Mouse (Mus musculus) mature B cell (primary cell): Measurements from ENCODE around the gene Hpn.

Experiments used
- in situ Hi-C: fragments of 300-500 bp; cut with MboI; formaldehyde crosslinking; loops from 2 replicates; pipeline ENCODE4 v1.14.3; 2019

Gene Hpn

DNA sequence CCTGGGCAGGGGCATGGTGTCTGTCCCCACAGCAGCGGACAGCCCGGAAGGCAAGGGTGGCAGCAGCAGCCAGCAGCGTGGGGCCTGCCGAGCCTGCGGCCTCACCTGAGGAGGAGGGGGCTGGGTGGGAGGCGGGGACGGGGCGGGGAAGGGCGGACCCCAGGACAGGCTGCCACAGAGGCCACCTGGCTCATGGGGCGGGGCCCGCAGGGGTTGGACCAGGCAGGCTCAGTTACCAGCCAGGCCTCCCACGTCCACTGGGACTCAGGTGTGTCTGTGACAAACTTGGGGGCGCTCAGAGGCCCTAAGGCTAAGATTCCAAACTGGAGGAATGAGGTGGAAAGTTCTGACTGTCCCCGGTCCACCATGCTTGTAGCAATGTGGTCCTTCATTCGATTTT, at the start of gene Hpn:
Gene Hpn (minus strand): TSS at position 109 of the 400 bp plus-strand sequence.
- in situ Hi-C loops: no loop called here

DNA sequence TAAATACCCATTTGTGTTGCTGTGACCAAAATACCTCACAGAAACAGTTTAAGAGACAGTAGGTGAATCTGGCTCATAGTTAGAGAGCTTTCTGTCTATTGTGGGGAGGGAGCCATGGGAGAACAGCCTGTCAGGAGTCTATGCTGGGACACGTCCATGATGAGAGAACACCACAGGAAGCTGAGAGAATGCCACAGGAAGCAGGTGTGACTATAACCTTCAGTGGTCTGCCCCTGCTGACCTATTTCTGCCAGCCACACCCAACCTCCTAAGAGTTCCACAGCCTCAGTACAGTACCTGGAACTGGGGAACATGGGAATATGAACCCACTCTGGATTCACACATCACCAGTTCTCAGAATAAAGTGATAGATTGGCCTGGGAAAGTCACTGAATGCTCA, 49.7 kb upstream of the Hpn start:
- in situ Hi-C loops: no loop called here

DNA sequence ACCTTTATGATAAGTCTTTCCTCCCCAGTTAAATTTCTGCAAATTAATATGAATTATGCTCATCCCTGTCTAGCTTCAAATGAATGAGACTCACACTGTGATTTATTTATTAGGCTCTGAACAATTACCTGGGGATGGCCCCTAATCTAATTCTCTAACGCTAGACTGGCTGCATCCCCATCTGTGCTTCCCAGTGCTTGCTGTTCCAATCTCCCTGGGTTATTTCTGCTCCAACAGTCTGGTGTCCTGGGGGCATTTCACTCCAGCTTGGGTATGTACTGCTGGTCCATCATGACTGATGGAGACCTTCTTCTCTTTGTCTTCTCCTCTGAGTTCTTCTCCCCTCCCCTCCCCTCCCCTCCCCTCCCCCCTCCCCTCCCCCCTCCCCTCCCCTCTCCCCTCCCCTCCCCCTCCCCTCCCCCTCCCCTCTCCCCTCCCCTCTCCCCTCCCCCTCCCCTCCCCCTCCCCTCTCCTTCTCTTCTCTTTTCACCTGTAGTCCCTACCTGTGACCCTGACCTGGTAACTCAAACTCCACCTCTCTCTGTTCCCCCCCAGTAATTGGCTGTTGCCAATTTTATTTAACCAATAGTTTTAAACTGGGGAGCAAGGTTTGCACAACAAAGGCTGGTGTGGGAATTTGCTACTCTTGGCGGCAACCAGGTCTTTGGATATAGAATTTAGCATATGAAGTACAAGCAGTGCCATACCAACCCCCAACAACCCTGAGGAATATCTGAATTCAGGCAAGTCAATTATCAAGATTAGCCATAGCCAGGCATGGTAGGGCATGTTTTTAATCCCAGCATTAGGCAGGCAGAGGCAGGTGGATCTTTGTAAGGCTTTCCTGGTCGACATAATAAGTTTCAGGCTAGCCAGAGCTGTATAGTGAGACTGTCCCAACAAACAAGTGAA, 48.8 kb upstream of the Hpn start:
- in situ Hi-C loops: no loop called here

DNA sequence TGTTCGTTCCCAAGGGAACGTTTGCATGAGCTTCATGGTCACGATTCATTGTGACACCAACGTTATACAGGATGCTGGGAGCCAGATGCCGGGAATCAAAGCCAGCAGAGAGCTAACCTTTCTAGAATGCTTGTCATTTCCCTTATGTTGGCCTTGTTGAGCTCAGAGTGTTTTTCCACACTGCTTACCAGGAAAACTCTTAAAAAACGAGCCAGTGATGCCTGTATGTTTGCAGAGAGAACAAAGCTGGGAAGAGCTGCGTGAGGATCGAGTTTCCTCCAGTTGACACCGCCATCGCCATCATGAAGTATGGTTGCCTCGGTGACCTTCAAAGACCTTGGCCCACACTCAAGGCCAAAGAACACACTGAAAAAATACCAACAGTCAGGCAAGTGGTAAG, 47.2 kb upstream of the Hpn start:
- in situ Hi-C loops: no loop called here

DNA sequence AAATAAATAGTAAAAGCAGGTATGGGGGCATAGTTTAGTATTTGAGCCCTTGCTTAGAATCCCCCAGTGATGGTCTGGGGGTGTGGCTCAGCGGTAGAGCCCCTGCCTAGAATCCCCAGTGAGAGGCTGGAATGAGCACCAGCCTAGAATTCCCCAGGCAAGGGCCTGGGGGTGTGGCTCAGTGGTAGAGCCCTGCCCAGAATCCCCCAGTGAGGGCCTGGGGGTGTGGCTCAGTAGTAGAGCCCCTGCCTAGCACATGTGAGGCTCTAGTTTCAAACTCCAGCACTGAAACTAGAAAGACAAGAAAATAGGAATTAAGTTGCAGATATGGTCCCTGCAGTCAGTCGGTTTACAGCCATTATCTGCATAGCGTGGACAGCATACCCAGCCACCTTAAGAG, 46.7 kb upstream of the Hpn start:
- in situ Hi-C loops: no loop called here

DNA sequence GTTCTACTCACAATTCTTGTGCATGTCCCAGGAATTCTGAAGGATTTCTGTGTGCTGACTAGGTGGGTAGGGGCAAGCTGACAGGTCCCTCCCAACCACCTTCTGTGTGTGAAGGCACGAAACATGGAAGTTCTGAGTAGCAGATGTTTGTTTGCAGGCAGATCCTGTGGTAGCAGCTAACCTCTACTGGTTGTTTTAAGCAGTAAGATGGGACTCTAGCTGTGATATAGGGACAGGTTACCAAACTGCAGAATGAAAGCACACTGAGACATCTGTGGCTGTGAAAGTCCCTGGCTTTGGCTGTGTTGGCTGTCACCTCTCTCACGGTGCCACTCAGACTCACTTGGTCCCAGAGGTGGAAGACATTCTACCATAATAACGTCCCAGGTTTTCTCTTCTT, 46.2 kb upstream of the Hpn start:
- in situ Hi-C loops: no loop called here

DNA sequence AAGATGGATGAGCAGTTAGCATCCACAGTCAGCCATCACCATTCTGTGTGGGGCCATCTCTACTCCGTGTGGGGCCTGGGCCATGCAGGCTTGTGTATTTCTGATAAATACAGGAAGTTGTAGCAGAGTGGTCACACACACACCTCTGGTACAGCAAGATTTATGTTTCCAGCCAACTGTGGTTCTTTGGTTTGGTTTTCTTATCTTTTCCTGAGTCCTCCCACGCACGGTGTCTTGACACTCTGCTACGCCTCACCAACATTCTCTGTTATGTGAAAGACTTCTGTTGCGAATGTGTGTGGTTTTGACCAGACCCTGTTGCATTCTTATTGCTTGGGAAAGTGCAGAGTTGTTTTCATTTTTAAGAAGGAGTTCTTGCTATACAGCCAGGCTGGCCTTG, 45.7 kb upstream of the Hpn start:
- in situ Hi-C loops: no loop called here

DNA sequence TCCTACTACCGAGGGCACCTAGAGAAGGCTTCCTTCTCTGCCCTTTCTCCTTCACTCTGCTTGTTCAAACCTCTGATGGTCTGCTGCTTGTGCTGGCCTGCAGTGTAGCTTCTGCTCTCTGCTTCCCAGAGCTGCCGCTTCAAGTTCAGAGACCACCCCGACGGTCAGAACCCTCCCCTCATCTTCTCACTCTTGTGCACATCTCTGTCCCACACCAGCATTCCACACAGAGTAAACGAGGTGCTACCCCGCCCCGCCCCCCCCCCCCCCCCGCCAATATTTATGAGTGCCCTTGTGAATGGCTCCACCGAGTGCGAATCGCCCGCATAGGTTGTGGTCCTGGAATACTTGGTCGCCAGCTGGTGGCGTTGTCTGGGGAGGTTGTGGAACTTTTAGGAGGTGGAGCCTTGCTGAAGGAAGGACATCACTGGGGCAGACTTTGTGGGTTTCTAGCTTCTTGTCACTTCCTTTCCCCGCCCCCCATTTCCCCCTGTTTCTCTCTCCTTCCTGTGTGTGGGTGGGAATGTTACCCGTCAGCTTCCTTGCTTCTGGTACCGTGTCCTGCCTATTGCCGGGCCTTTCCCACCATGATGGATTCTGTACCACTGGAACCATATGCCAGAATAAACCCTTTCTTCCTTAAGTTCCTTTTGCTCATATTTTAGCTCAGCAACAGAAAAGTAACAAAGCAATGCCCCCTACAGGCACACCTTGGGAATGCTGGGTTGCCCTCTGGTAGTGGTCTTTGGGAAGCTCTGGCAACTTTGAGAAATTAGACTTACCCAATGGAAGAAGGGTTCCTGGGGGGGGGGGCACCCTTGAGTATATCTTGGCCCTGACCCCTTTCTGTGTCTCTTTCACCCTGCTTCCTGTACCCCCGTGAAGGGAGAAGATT, 41.2 kb upstream of the Hpn start:
- in situ Hi-C loops: no loop called here

DNA sequence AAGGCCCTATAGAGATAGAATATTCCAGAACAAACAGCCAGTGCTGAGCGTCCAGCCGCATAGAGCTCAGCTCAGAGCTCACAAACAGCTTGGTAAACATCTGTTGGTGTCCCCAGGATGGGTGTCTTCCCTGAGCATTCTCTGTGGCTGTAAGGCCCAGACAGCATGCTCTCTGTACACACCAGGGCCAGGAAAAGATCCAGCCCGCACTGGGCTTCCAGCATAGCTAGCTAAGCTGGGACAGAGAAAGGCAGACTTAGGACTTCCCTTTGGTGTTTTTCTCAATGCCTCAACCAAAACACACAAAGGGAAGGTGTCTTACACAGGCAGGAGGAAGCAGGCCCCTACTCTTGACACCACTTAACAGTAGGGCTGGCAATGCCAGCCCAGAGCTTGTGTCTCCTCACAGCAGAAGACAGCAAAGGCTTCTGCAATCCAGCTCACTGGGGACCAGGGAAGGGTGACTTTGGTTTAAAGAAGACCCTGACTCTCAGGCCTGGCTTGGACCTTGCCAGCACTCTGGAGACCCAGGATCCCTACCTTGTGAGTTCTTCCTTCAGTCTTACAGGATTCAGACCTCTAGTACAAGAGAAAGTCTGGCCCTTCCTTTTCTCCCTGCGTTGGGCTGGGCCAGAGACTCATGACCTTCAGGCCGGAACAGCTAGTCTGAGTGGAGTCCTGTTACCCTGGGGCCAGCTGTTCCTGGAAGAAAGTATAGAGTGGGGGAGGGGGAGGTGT, 40.4 kb upstream of the Hpn start, which contains the start of gene Gramd1a:
Gene Gramd1a (minus strand): TSS at position 601 of the 738 bp plus-strand sequence.
- in situ Hi-C loops: no loop called here

DNA sequence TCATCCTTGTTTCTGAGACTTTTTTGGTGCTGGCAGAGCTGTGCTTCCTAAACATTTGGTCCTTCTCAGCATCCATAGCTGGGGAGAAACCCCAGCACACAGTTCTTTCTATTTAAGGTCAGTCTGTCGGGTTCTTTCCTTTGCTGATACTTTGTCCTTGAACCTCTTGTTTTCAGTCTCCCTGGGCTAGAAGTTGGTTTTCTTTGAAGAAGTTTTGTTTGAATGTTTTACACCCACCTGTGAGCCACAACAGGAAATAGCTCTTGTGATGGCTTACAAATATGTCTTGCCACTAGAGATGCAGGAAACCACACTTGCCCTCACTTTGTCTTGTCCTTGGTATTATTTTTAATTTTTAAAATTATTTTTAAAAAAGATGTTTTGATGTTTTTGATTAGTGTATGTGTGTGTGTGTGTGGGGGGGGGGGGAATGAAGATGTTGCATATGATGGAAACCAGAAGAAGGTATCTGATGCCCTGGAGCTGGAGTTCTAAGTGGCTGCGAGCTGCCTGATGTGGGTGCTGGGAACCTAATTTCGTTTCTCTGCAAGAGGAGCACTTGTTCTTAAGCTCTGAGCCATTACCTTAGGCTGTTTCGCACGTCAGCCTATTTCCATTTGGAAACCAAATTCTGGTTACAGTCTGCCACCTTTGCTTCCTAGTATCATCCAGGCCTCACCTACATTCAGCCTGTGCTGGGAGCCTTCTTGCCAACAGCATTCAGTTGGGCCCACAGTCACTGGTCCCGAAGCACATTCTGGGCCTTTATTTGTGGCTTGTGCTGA, 38.6 kb upstream of the Hpn start:
- in situ Hi-C loops: no loop called here

DNA sequence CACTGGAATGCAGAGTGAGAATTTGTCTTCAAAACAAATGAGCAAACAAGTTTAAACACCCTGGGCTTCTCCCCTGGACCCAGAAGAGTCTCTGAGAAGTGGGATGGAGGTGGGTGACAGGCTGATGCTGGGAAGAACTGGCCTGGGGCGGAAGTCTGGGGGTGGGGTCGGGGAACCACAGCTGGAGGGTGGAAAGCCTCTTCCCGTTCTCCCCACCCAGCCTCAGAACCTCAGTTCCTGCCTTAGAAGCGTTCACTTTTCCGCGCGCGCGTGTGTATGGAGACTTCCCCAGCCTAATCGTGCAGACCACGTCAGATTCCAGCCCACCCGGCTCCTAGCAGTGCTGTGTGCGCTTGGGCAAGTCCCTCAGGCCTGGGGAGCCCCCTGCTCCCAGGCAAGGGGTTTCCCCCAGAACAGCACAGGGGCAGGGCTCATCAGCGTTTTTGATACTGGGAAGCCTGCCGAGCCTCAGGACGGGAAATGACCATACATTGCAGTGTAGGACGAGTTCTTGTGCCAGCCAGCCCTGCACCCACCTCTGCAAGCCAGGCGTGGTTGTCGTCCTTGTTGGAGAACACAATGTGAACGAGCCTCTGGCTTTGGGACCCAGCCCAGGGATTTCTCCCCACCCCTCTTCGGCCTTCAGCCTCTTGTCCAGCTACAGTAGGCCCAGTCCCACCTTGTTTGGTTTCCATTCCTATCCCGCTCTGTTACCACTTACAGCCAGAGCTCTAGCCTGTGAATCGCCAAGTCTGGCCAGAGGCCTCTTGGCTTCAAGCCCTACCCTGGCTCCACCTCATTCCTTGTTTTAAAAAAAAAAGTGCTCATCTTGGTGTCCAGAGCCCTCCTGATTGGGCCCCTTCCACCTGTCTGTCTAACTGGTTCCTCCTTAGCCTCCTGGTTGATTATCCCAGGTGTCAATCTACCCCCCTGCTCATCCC, 36.5 kb upstream of the Hpn start:
- in situ Hi-C loops: no loop called here

DNA sequence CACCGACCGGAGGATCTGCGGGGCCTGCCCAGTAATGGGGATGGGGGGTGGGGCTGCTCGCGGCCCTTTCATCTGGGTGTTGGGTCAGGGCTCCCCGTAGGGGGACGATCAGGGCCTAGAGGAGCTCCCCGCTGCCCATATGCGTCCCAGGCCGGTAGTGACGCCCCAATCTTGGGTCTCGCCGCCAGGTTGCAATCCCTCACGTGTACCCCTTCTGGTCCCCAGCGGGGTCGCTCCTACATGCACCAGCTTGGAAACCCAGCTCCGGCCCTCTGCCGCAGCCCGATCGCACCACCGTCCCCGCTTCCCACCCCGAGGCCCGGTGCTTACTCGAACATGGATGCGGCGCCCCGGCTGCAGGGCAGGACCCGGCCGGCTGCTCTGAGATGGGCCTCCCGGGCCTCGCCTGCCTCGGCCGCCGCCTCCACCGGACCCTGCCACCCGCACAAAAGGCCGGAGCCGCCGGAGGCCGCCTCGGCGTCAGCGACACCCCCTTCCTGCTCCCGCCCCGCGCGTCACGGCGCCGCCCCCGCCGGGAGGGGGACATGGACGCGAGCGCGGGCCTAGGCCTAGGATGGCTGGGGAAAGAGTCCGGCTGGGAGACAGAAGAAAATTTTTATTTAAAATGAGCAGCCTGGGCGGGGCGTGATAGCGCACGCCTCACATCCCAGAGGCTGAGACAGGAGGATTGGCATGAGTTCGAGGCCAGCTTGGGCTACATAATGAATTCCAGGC, 35.6 kb upstream of the Hpn start:
- in situ Hi-C loops: no loop called here

DNA sequence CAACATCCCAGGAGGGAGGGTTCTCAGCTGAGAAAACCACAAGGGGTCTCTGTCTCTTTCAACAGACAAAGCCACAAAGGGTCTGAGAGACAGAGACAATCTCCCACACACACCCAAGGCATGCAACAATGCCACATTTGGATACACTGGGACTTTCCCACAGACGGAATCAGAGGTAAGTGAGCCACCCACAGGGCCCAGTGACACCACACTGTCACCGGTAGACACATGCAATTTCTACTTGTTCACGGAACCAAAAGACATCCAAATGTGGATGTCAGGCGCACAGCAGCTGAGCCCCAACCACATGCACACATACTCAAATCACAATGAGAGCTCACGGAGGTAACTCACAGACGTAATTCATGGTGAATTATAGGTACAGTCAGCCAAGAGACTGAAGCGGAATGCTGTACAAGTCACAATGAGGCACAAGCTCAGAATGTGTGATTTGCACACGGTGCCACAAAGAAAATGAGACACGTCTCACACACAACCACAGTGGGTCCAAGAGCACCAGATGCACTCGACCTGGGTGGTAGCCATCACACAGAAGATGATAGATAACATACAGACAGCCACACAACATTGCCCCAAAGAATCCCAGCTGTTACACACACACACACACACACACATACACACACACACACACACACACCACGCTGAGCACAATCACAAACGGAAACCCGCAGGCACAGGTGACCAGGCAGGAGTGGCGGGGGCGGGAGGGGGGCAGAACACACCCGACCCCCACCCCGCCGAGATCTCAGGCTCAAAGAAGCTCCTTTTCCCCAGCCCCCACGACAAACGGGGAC, 34.9 kb upstream of the Hpn start:
- in situ Hi-C loops: no loop called here

DNA sequence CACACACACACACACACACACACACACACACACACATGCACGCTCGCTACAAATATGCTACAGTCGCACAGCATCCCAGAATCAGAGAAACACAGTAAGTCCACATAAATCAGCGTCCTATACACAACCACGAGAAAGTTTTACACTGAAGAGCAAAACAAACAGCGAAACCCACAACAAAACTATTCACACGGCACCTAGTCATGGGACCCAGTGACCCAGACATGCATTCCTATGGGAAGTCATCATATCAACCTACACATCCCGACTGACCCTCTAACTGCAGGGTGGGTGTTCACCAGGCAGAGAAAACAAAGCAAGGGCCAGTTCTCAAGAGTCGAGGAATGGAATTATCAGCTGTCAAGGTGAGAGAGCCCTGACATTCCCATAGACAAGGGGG, 34.2 kb upstream of the Hpn start:
- in situ Hi-C loops: no loop called here

DNA sequence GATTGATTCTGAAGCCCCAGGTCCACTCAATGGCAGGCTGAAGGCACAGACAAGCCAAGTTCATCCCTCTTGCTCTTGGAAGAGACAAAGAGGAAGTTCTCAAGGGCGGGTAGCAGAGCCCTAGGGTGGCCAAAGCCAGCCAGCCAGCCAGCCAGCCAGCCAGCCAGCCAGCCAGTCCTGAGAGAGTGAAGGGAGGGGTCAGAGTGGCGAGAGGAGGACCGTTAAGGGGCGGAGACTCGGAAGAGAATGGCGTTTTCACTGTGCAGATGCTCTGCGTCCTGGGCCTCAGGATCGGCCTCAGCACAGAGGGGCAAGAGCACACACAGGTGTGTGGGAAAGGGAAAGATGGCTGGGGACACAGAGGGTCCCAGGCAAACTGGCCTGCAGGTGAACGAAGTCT, 33.7 kb upstream of the Hpn start:
- in situ Hi-C loops: no loop called here

DNA sequence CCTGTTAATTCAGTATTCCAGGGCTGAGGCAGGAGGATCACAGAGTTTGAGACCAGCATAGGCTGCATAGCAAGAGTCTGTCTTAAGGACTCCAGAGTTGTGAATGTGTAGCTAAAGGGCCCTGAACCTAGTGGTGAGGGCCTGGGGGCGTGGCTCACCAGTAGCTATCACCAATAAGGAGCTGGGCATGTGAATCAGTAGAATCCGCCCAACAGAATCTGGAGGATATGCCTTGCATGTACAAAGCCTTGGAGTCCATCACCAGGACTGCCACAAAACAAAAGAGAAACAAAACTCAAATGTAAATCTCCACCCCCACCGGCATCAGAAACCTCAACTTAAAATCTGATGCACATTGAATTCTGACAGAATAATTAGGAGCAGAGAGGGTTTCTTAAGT, 33.0 kb upstream of the Hpn start:
- in situ Hi-C loops: no loop called here

DNA sequence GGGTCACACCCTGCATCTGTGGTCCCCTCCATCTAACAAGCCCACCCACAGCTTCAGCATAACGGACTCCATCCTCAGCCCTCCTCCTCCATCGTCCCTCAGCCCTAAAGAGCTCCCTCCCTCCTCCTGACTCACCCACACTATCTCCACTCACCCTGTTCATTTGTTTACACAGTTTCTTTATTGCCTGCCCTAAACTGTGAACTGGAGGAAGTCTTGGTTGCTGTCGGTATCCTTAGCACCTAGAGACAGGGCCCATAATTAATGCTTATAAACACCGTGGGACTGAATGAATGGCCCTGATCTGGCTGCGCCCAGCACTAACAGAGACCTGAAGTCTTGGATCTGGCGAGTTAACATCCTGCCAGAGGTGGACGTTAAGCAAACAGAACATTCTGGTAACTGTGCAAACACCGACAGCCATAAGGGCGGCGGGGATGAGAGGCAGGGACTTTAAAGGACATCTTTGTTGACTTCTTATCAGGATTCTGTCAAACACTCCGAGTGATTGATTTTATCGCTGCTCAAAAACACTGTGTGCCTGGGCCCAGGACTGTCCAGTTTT, 30.6 kb upstream of the Hpn start:
- in situ Hi-C loops: no loop called here

DNA sequence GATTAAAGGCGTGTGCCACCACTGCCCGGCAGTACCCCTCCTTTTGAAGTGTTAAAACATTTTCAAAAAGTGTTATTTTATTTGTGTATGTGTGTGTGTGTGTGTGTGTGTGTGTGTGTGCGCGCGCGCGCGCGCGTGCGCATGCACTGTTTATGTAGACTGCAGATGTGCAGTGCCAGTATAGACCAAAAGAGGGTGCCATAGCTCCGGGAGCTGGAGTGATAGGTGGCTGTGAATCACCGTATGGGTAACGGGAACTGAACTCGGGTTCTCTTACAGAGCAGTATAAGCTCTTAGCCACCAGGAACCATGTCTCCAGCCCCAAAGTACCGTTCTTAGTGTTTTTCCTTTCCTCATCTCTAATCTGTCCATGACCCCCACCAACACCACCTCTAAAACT, 29.8 kb upstream of the Hpn start:
- in situ Hi-C loops: no loop called here
